ENCODE assay signal across 18 mouse cellular contexts in the genomic region with DNA sequence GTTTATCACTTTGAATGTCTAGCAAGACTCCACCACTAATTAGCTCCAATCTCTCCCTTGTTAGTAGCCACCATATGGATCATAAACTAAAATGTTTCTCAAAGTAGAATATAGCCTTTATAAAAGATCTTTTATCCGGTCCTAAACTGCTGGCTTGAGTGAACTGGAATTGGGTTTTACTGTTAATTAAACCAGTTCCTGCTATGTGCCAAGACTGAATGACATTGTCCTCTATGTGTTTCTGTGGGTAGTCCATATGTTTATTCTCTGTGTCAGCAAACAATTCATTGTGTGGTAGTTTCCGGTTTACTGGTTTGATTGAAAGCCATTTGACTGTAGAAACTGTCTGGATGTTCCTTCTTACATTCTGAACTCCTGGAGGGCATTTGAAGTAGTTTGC.
"Had no signal": no experiment of that assay in that cellular context is flagged by ENCODE, and none has a peak within 500 bp of the region (broad histone marks: within the 10 kb centered on the region; RNA-seq: fewer than 3 reads in every experiment).

No protein-coding gene starts in this region.

- H3K4me1 ChIP-seq: lung, embryonic 15.5 days; megakaryocyte, embryonic 14.5 days; midbrain, embryonic 10.5 days; midbrain, embryonic 13.5 days had no signal

- H3K4me3 ChIP-seq: layer of hippocampus, adult 2 months; left cerebral cortex, adult 2 months; lung, embryonic 15.5 days; megakaryocyte, embryonic 14.5 days; midbrain, embryonic 10.5 days; midbrain, embryonic 13.5 days had no signal

- H3K27ac ChIP-seq: kidney, postnatal 0 days; layer of hippocampus, adult 2 months; left cerebral cortex, adult 2 months; liver, embryonic 14.5 days; lung, embryonic 15.5 days; midbrain, embryonic 10.5 days; midbrain, embryonic 13.5 days had no signal

- ATAC-seq: midbrain, embryonic 13.5 days had no signal

- H3K27me3 ChIP-seq: lung, embryonic 15.5 days; megakaryocyte, embryonic 14.5 days; midbrain, embryonic 13.5 days had no signal

- H3K36me3 ChIP-seq: lung, embryonic 15.5 days; midbrain, embryonic 10.5 days; midbrain, embryonic 13.5 days had no signal

- H3K9ac ChIP-seq: liver, embryonic 14.5 days; lung, embryonic 15.5 days; midbrain, embryonic 13.5 days had no signal

- H3K9me3 ChIP-seq: lung, embryonic 15.5 days; midbrain, embryonic 10.5 days; midbrain, embryonic 13.5 days had no signal

- H3K4me2 ChIP-seq: liver, embryonic 11.5 days; lung, embryonic 15.5 days; midbrain, embryonic 13.5 days had no signal

- DNase-seq: kidney, adult 2 months; kidney, postnatal 25 days; layer of hippocampus, adult 9-11 months; layer of hippocampus, postnatal 36 days; lung, adult 18-20 months; lung, postnatal 10 days; lung, postnatal 36 days; thymus, adult 18-20 months; thymus, postnatal 36 days had no signal
